Mouse (Mus musculus) layer of hippocampus, adult 9-11 months (tissue): ENCODE data around the gene Fmnl1.
A peak's percentile ranks its signal among the peaks of the same experiment; 100 is the strongest.

Experiments
- DNase-seq: peaks from one replicate; pipeline ENCODE4 v3.0.0; 2022

Gene Fmnl1

GRCm38 (mm10) chr11:103161449-103161848 is 9.5 kb upstream of the Fmnl1 start:
- DNase-seq = no peak

GRCm38 (mm10) chr11:103162132-103162531 is 8.8 kb upstream of the Fmnl1 start:
- DNase-seq = no peak

GRCm38 (mm10) chr11:103164391-103164790 is 6.5 kb upstream of the Fmnl1 start:
- no peak for DNase-seq

GRCm38 (mm10) chr11:103168690-103169390 is 2.1 kb upstream of the Fmnl1 start:
- DNase-seq = peak; percentile 84

GRCm38 (mm10) chr11:103169664-103170063 is 1.2 kb upstream of the Fmnl1 start:
- no peak for DNase-seq

GRCm38 (mm10) chr11:103170111-103170493 is 805 bp upstream of the Fmnl1 start:
- DNase-seq = no peak

- DNase-seq = no peak
These were observed 346 bp downstream of the Fmnl1 start for GRCm38 (mm10) chr11:103171286-103171620.

- no peak for DNase-seq
These were observed 940 bp downstream of the Fmnl1 start for GRCm38 (mm10) chr11:103171703-103172391.

- no peak for DNase-seq
These were observed 1.6 kb downstream of the Fmnl1 start for GRCm38 (mm10) chr11:103172392-103173040.

- no peak for DNase-seq
These were observed 2.3 kb downstream of the Fmnl1 start for GRCm38 (mm10) chr11:103173041-103173770.

GRCm38 (mm10) chr11:103173771-103174344 is 3.0 kb downstream of the Fmnl1 start:
- no peak for DNase-seq

- no peak for DNase-seq
These were observed 3.5 kb downstream of the Fmnl1 start for GRCm38 (mm10) chr11:103174411-103174832.

GRCm38 (mm10) chr11:103174891-103175391 is 4.0 kb downstream of the Fmnl1 start:
- peak; percentile 70 for DNase-seq

- no peak for DNase-seq
These were observed 5.0 kb downstream of the Fmnl1 start for GRCm38 (mm10) chr11:103175688-103176442.

GRCm38 (mm10) chr11:103176510-103176909 is 5.6 kb downstream of the Fmnl1 start:
- DNase-seq = no peak

- no peak for DNase-seq
These were observed 6.3 kb downstream of the Fmnl1 start for GRCm38 (mm10) chr11:103177216-103177615.

GRCm38 (mm10) chr11:103177815-103178485 is 7.0 kb downstream of the Fmnl1 start:
- no peak for DNase-seq

- DNase-seq = no peak
These were observed 7.8 kb downstream of the Fmnl1 start for GRCm38 (mm10) chr11:103178748-103179147.

- no peak for DNase-seq
These were observed 9.5 kb downstream of the Fmnl1 start for GRCm38 (mm10) chr11:103180426-103180825.

GRCm38 (mm10) chr11:103181349-103181748 is 10.4 kb downstream of the Fmnl1 start:
- no peak for DNase-seq

GRCm38 (mm10) chr11:103181911-103182310 is 11.0 kb downstream of the Fmnl1 start:
- DNase-seq = no peak
